Mouse (Mus musculus): ENCODE results near the gene Tmem91.

DNA sequence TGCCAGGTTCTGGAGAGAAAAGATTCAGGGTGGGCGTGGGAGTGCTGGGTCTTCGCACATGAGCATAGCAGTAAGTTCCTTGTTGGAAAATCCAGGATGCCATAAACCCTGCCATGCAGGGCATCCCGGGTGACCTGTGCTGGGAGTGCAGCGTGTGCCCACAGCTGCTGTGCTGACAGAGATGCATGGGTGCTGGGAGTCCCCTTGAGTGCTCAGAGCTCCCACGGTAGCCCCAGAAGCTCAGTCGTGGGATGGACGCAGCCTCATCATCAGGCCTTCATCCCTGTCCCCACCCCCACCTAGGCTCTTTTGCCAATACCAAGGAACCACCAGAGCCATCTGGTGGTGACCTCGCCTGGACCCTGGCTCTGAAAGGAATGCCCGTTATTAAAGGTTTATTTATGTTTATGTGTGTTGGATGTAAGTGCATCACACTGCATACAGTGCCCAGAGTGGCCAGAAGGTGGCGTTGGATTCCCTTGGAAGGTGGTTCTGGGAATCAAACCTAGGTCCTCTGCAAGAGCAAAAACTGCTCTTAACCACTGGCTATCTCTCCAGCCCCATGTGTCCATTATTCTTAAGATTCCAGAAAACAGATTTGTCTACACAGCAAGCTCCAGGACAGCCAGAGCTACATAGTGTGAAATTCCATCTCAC, 49.2 kb downstream of the Tmem91 start:
- TF ChIP-seq POLR2A (IDR thresholded peaks at IDR 0.05; ENCODE audit: insufficient read depth, low read length) (no peak), CTCF (IDR thresholded peaks at IDR 0.05; ENCODE audit: low read depth, low read length) (peak; percentile 64)
